Mouse (Mus musculus) hindbrain, embryonic 11.5 days (tissue): ENCODE data around the gene Atn1. TPM values are rescaled to one million over a fixed set of nuclear protein-coding genes. Genes with fewer than 3 reads are reported as not detected.
A peak's percentile ranks its signal among the peaks of the same experiment; 100 is the strongest.
"Not testable (repeated sequence)": the region's sequence is repeated elsewhere in the genome, so short reads cannot be mapped to it uniquely, and the experiment has no call there.

Experiments used
- ATAC-seq: fragments of 200-750 bp; cut with Nextera tagmentation; 2 replicates; pipeline ENCODE4 v1.8.0; 2017; ENCODE audit warnings: mild to moderate bottlenecking, moderate TSS enrichment, moderate library complexity; ENCODE audit not compliant: low FRiP score
- DNase-seq: peaks from one replicate; pipeline ENCODE4 v3.0.0-alpha.2; 2015; ENCODE audit warnings: low spot score
- H3K27ac ChIP-seq: fragments of 300-500 bp; sonication (generic); 2 replicates; pipeline ENCODE4 v1.5.1; 2014; ENCODE audit warnings: mild to moderate bottlenecking, low read depth, low read length
- H3K27me3 ChIP-seq: fragments of 300-500 bp; sonication (generic); 2 replicates; pipeline ENCODE4 v1.6.1; 2014; ENCODE audit warnings: mild to moderate bottlenecking, low read length, moderate library complexity, mixed read lengths; ENCODE audit not compliant: control insufficient read depth, insufficient read depth
- H3K36me3 ChIP-seq: fragments of 300-500 bp; sonication (generic); 2 replicates; pipeline ENCODE4 v1.6.1; 2014; ENCODE audit warnings: mild to moderate bottlenecking, low read length, moderate library complexity, mixed read lengths; ENCODE audit not compliant: control insufficient read depth, insufficient read depth
- H3K4me1 ChIP-seq: fragments of 300-500 bp; sonication (generic); replicated peaks from 2 replicates; pipeline ENCODE4 v1.6.1; 2014; ENCODE audit warnings: low read length, mixed read lengths; ENCODE audit not compliant: control insufficient read depth, insufficient read depth
- H3K4me2 ChIP-seq: fragments of 300-500 bp; sonication (generic); replicated peaks from 2 replicates; pipeline ENCODE4 v1.6.1; 2014; ENCODE audit warnings: mild to moderate bottlenecking, low read depth, low read length
- H3K4me3 ChIP-seq: fragments of 300-500 bp; sonication (generic); 2 replicates; pipeline ENCODE4 v1.5.1; 2014; ENCODE audit warnings: low read depth, low read length
- H3K9ac ChIP-seq: fragments of 300-500 bp; sonication (generic); 2 replicates; pipeline ENCODE4 v1.6.1; 2014; ENCODE audit warnings: low read depth, low read length
- H3K9me3 ChIP-seq: fragments of 300-500 bp; sonication (generic); 2 replicates; pipeline ENCODE4 v1.6.1; 2016; ENCODE audit warnings: low read length; ENCODE audit not compliant: control insufficient read depth
- WGBS: fragments of 180-500 bp; shearing (Covaris S2); extraction: QIAGEN DNeasy Blood & Tissue Kit; methylation state at CpG from one replicate; pipeline ENCODE4 v1.1.7; 2014; 5-methylcytosine and 5-hydroxymethylcytosine counted together
- polyA plus RNA-seq: library from polyadenylated mRNA; unstranded; fragments of >200 nt; fragmentation: Nextera tagmentation; extraction: Ambion mirVana; gene quantifications from 2 replicates; pipeline ENCODE4 v1.2.1, GENCODE M21; 2014

Atn1 gene
- polyA plus RNA-seq: 9.2 and 12.7 TPM in 2 replicates

- 0% methylated on average over 37 of the region's 100 CpGs for WGBS
- ATAC-seq: peak; percentile 70
- H3K4me1 ChIP-seq: peaks cover 9% of the 10 kb centered on the region
Observed at GRCm38 (mm10) chr6:124755831-124756595, at the start of gene Atn1, which contains the start of gene Gm45234. Atn1 (minus strand) TSS chr6:124756524. Gm45234 (minus strand) TSS chr6:124756021.

GRCm38 (mm10) chr6:124805341-124806321, 49.3 kb upstream of the Atn1 start:
- H3K4me3 ChIP-seq: peak overlapping the region; percentile 26
- peak overlapping the region; percentile 2 for H3K27ac ChIP-seq
- no peaks in the 10 kb centered on the region for H3K36me3 ChIP-seq
- H3K27me3 ChIP-seq: no peaks in the 10 kb centered on the region
- 3% methylated on average over 34 of the region's 34 CpGs for WGBS
- peak; percentile 94 for DNase-seq
- peak; percentile 71 for ATAC-seq
- H3K9ac ChIP-seq: peak overlapping the region; percentile 50; the same call in 1 of the 2 replicates
- H3K9me3 ChIP-seq: no peaks in the 10 kb centered on the region
- peaks cover 12% of the 10 kb centered on the region for H3K4me1 ChIP-seq
- peak overlapping the region; percentile 59 for H3K4me2 ChIP-seq

More at GRCm38 (mm10) chr6:124755831-124756595, at the start of gene Atn1, which contains the start of gene Gm45234:
- peak within 1 kb of the TSS; percentile 88 for H3K4me3 ChIP-seq
- H3K27me3 ChIP-seq: no peaks in the 10 kb centered on the region
- peak within 1 kb of the TSS; percentile 88 for H3K9ac ChIP-seq
- H3K9me3 ChIP-seq: no peaks in the 10 kb centered on the region
- peak; percentile 77 for DNase-seq
- peak within 1 kb of the TSS; percentile 79 for H3K4me2 ChIP-seq
- H3K36me3 ChIP-seq: no peaks in the 10 kb centered on the region
- peak within 1 kb of the TSS; percentile 96 for H3K27ac ChIP-seq

- Histone ChIP-seq H3K4me3 (no peak overlapping the region), H3K4me2 (no peak overlapping the region), H3K4me1 (peaks cover 7% of the 10 kb centered on the region; the same call in 1 of the 2 replicates), H3K36me3 (no peaks in the 10 kb centered on the region), H3K27me3 (no peaks in the 10 kb centered on the region), H3K9ac (no peak overlapping the region), H3K9me3 (no peaks in the 10 kb centered on the region), H3K27ac (no peak overlapping the region)
- WGBS: 91% methylated on average over 3 of the region's 3 CpGs
- ATAC-seq (no peak), DNase-seq (no peak)
Observed at GRCm38 (mm10) chr6:124804341-124804740, 48.0 kb upstream of the Atn1 start.

GRCm38 (mm10) chr6:124803691-124804090, 47.4 kb upstream of the Atn1 start:
- H3K4me3 ChIP-seq, H3K27ac ChIP-seq, DNase-seq, H3K9ac ChIP-seq, H3K36me3 ChIP-seq, H3K4me2 ChIP-seq, H3K4me1 ChIP-seq, H3K27me3 ChIP-seq, ATAC-seq, H3K9me3 ChIP-seq: not testable (repeated sequence)
- WGBS: 97% methylated on average over 4 of the region's 4 CpGs

GRCm38 (mm10) chr6:124803061-124803460, 46.7 kb upstream of the Atn1 start:
- H3K4me2 ChIP-seq: no peak overlapping the region
- WGBS: 77% methylated on average over 3 of the region's 3 CpGs
- no peak overlapping the region for H3K4me3 ChIP-seq
- no peak for ATAC-seq
- peaks cover 3% of the 10 kb centered on the region; the same call in 1 of the 2 replicates for H3K4me1 ChIP-seq
- H3K36me3 ChIP-seq: no peaks in the 10 kb centered on the region
- H3K27me3 ChIP-seq: no peaks in the 10 kb centered on the region
- no peak overlapping the region for H3K9ac ChIP-seq
- no peaks in the 10 kb centered on the region for H3K9me3 ChIP-seq
- H3K27ac ChIP-seq: no peak overlapping the region
- DNase-seq: no peak

GRCm38 (mm10) chr6:124802400-124802799, 46.1 kb upstream of the Atn1 start:
- peak; percentile 34 for DNase-seq
- H3K9ac ChIP-seq, H3K27me3 ChIP-seq, H3K4me1 ChIP-seq, H3K4me3 ChIP-seq, ATAC-seq, H3K4me2 ChIP-seq, H3K27ac ChIP-seq, H3K9me3 ChIP-seq, H3K36me3 ChIP-seq: not testable (repeated sequence)
- 20% methylated on average over 4 of the region's 9 CpGs for WGBS

- H3K27ac ChIP-seq: no peak overlapping the region
- no peak for DNase-seq
- WGBS: 82% methylated on average over 2 of the region's 2 CpGs
- H3K9ac ChIP-seq: no peak overlapping the region
- H3K4me3 ChIP-seq: no peak overlapping the region
- no peaks in the 10 kb centered on the region for H3K4me1 ChIP-seq
- no peaks in the 10 kb centered on the region for H3K9me3 ChIP-seq
- ATAC-seq: no peak
- no peaks in the 10 kb centered on the region for H3K36me3 ChIP-seq
- H3K4me2 ChIP-seq: no peak overlapping the region
- no peaks in the 10 kb centered on the region for H3K27me3 ChIP-seq
Observed at GRCm38 (mm10) chr6:124796200-124796599, 39.9 kb upstream of the Atn1 start.

GRCm38 (mm10) chr6:124795781-124796180, 39.5 kb upstream of the Atn1 start:
- Histone ChIP-seq H3K36me3 (no peaks in the 10 kb centered on the region), H3K4me2 (no peak overlapping the region), H3K9me3 (no peaks in the 10 kb centered on the region), H3K27ac (no peak overlapping the region), H3K27me3 (no peaks in the 10 kb centered on the region), H3K4me3 (no peak overlapping the region), H3K9ac (no peak overlapping the region), H3K4me1 (no peaks in the 10 kb centered on the region)
- 69% methylated on average over 4 of the region's 4 CpGs for WGBS
- DNase-seq: no peak
- no peak for ATAC-seq
